Mouse (Mus musculus) lung, adult 2 months (tissue): Measurements from ENCODE around the gene Gm20481.

Experiments
- CTCF ChIP-seq: fragments of 200-500 bp; IDR thresholded peaks from 2 replicates; pipeline ENCODE4 v1.5.1; 2011; ENCODE audit warnings: mild to moderate bottlenecking, low read length, control low read depth; ENCODE audit not compliant: insufficient read depth
- POLR2A ChIP-seq: fragments of 200-500 bp; IDR thresholded peaks from 2 replicates; pipeline ENCODE4 v1.6.1; 2011; ENCODE audit warnings: low read depth, mild to moderate bottlenecking, control low read depth, low read length, borderline replicate concordance; ENCODE audit errors: extremely low read depth

DNA sequence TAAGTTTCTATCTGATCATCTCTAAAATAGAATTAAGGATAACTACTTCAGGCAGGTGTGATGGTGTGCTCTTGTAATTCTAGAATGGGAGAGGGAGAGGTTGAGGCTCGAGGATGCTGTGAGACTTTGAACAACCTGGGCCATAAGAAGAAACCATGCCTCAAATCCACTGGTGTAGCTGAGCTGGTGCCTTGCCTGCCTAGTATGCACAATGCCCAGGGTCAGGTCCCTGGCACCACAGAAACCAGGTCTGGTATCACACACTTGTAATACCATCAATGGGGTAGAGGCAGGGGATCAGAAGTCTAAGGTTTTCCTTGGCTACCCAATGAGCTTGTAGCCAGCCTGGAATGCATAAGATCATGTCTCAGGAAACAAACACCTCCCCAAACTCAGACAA lies 6.9 kb upstream of the Gm20481 start:
- TF ChIP-seq POLR2A, result no peak
- no peak for TF ChIP-seq CTCF
